Mouse (Mus musculus) 3T3-L1 (cell line): Measurements from ENCODE around the gene Bag5.

Source experiments
- DNase-seq: peaks from one replicate; pipeline ENCODE4 v3.0.0-alpha.2; 2015; ENCODE audit warnings: low read depth, low spot score

The Bag5 gene

DNA sequence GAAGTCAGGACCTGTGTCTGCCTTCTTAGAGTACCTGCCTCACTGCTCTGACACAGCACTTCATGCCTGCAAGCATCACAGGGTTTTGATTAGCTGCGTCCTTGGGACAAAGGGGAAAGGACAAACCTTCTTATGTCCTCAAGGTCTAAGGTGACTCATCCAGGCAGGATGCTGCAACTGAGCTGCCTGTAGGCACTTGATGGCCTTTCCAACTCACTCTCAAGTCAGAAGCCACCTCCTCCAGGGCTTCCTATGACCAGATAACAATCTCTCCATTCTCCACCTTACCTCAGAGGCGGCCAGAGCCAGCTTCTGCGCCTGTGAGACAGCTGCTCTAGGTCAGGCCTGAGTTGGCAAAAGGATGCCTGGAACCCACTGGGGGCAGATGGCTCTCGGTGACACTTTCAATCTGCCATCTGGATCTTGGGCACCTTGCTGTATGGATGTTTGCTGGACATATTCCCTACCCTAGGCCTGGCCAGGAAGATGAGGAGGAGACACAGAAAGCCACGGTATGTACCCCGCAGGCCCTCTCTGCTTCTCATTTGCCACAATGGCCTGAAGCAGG is 14.6 kb downstream of the Bag5 start:
- DNase-seq, result no peak

GRCm38 (mm10) chr12:111697708-111698107 is 15.3 kb downstream of the Bag5 start:
- peak; percentile 41 for DNase-seq

DNA sequence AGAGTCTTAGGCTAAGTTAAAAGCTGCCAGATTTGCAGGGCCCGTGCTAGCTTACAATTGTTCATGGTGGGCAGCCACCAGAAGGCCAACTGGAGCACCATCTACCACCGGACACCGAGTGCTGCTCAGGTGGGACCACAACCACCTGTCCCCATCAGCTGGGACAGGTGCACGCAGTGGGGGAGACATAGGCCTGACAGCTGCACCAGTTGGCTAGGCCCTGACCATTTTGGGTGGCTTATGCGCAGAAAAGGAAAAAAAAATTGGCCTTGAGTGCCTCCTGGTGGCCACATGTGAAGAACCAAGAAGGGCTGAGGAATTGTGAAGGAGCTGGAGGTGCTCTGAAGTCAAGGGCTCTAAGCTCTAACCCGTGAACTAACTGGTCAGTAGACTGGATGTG is 16.8 kb downstream of the Bag5 start:
- DNase-seq, result peak; percentile 83

DNA sequence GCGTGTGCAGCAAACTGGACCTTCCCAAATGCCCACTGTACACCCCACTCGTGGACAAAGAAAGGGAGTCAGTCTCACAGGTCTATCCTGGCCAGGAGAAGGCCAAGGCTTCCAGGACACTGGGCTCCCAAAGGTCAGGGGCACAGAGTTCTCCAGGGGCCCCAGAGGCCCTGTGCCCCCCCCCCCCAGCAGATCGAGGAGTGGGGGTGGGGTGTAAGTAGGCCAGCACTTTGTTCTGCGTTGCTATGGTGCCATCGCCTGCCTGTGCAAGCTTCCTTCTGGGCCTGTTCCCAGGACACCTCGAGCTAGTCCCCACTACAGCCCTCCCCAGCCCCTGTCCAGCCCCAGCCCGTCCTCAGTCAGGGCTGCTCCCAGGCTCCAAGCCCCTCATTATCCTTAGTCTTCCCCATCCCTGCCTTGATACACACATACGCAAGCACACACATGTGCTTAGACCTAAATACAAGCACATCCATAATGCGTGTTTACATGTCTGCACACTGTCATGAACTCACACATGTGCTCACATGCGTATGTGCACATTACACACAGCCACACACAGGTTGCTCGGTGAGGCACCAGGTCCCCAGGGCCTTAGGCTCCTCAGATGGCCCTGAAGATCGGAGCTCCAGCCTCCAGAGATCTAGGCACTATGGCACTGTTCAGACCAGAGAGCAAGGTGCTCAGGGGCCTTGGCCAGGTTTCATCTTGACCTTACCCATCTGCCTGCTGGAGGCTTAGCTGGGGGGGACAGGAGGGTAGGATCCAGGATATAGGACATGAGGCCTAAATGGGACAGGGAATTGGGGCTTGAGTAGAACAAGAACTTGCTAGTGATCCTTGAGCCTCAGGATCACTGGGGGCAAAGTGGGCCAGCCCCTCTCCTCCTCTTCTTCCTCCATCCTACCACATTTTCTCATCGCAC is 17.9 kb downstream of the Bag5 start:
- no peak for DNase-seq

- no peak for DNase-seq
Observed at GRCm38 (mm10) chr12:111694271-111694781, 18.7 kb downstream of the Bag5 start.

DNA sequence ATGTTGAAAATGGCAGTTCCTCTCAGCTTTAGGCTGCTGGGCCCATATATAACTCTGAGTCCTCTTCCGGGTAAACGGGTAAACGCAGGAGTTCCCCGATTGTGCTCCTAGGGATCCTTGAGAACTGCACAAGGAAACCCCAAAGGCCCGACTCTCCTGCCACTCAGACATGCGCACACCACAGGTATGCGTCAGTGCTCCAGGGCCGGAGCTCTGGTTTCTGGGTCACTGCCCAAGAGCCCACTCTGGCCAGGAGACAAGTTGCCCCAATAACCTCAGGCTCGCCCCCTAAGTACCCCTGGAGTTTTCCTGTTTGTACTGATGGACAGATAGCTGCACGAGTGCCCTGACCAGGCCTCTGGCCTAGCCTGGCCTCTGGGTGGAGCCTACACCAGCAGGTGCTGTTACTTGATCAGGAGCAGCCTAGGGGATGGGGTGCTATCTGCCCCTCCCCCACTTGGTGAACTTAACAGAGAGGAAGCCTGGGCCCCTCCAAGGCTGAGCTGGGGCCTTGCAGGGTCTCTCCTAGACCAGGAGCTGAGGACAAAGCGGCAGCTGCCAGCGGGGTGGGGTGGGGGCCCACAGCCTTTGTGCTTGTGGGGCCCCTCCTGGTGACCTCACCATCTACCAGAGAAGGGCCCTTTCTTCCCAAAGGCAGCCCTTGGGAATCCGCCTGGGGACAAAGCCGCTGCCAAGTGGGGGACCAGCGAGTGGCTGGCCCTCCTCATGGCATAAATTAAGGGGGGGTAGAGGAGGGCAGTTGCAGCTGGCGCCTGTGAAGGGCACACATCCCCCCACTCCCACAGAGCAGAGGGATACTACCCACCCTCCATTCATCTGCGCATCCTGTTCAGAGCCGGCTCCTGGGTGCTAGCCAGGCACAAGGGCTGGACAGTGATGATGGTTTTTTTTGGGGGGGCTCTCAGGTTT is 19.5 kb downstream of the Bag5 start:
- DNase-seq, result no peak

DNA sequence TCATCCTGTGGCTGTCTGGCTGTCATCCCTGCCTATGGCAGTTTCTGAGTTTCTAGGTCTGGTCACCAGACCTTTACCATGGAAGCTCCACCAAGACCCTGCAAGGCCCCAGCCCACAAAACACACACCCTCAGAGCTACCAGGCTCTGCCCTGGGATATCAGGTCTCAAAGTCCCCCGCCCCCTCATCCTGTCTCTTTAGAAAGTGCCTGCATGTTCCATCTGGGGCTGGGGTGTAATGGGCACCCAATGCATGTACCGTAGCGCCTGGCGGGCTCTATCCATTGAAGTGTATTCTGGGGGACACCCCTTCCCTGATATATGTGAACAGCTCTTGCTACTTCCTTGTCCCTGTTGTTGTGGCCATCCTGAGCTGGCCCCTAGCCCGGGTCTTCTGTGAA is 20.2 kb downstream of the Bag5 start:
- no peak for DNase-seq

GRCm38 (mm10) chr12:111691346-111691872 is 21.6 kb downstream of the Bag5 start:
- peak; percentile 88 for DNase-seq

DNA sequence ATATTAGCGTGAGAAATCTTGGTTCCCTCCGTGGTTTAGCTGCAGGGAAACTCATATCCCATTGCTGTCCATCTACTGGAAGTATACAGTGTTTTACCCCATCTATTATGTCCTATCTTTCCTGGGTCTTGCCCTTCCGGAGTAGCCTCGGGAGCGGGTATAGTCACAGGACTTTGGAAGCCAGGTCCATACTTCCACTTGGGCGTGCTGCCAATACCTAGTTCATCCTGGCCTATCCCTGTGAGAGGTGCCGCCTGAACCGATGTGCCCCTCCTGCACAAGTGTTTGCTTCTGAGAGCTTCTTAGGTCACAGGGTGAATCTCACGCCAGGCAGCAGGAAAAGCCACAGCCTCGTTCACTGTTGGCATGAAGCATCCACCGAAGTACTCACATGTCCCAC is 23.6 kb downstream of the Bag5 start:
- no peak for DNase-seq

DNA sequence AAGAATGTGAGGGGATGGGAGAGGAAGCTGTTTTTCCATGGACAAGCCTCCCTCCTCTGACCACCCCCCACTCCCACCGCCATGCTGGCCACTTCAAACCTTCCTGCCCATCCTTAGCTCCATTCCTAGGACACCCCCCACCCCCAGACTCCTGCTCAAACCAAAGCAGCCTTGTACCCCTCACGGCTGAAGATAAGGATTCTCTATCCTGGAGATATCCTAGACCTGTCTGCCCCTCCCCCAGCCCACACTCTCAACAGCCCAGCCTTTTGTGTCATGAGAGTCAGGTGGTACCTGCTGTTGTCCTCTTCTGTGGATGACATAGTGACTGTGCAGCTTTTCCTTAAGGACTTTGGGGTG is 25.0 kb downstream of the Bag5 start:
- DNase-seq, result no peak

DNA sequence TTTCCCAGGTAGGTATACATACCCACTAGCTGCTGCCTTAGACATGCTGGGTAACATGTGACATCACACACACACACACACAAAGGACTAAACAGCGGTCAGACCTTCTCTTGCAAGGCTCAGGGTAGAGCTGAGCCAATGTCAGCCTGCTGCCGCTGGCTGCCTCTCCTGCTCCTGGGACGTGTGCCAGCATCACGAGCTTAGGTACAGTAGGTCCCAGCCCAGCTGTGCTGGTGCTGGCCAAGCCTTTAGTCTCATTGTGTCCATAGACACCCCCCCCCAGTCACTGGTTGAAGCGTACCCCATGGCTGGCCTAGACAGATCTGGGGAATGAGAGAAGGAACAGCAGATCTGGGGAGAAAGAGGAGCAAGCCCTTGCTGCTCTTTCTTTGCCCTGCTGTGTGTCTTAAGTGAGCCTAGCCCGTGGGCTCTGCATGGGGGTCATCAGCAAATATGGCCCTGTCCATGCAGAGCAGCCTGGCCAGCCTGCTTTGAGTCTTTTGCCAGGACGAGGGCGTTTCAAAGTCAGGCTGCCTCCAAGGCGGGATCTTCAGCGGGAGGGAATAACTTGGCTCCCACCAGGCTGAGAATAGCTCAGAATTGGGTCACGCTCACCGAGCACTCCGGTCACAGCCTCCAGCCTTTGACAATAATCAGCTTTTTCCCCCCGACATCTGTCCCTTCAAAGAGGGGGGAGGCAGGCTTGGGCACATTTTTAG is 25.5 kb downstream of the Bag5 start:
- DNase-seq, result peak; percentile 42

DNA sequence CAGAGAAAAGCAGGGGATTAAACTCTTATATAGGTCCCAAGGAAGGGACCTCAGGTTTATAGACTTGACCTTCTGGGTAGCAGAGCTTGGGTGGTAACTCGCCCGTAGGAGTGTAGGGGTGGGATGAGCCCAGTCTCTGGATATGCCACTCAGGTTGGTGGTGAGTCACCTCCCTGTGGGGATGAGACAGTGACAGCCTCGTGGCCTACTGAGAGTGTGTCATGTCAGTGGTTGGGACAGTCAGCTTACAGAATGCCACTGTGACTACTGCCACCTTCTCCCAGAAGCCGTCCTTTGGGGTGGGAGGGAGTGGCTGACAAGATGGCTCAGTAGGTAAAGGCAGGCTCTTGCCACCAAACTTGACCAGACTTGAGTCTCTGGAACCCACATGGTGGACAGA is 26.7 kb downstream of the Bag5 start:
- DNase-seq, result no peak

DNA sequence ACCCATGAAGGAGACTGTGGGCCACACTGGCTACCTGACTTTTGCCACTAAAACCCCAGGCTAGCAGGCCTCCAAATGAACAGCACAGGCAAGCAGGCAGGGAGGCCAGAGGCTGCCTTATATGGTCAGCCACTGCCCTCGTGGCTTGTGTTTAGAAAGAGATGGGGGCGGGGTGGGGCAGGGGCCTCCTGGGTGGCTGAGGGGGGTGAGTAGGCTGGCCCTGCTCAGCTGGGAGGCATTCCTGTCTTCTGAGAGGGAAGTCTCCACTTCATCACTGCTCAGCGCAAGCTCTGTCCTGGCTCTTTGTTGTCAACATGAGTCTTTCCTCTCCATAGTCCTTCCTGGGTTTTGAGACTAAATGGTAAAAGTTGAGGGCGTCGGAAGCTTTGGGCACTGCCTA is 30.3 kb downstream of the Bag5 start:
- DNase-seq, result no peak

GRCm38 (mm10) chr12:111682003-111682402 is 31.1 kb downstream of the Bag5 start:
- no peak for DNase-seq

- no peak for DNase-seq
Observed at GRCm38 (mm10) chr12:111681305-111681704, 31.8 kb downstream of the Bag5 start.

DNA sequence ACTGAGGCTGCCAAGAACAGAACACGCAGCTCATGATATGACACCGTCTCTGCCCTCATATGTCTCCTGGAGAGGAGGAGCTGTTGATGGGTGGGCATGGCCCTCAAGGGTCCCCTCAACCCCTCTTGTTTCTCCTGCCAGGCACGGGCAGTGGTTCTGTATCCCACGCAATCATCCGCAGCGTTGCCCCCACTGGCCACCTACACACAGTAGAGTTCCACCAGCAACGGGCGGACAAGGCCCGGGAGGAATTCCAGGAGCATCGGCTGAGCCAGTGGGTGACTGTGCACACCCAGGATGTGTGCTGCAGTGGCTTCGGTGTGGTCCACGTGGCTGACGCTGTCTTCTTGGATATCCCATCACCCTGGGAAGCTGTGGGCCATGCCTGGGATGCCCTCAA is 32.4 kb downstream of the Bag5 start:
- DNase-seq, result no peak

DNA sequence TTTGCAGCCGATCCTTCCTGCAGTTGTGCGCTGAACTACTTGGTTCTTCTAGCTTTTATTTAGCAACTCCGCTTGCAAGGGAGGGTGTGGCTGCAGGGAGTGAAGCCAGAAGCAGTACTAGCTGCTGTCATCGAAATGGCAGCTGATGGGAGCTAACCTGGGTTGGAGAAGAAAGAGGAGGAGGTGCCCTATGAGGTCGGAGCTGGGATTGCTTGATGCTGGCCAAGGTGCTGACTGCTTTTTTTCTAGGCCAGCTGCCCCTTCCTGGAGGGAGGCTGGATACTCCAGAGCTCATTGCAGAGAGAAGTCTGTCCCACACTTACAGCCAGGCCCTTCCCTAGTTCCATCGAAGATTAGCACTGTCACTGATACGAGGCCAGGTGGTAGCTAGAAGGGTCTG is 34.1 kb downstream of the Bag5 start:
- DNase-seq, result peak; percentile 58

DNA sequence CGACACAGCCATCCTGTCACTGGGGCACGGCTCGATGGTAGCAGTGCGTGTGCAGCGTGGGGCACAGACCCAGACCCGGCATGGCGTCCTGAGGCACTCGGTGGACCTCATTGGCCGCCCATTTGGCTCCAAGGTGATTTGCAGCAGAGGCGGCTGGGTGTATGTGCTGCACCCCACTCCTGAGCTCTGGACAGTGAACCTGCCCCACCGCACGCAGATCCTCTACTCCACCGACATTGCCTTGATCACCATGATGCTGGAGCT is 34.5 kb downstream of the Bag5 start:
- no peak for DNase-seq

DNA sequence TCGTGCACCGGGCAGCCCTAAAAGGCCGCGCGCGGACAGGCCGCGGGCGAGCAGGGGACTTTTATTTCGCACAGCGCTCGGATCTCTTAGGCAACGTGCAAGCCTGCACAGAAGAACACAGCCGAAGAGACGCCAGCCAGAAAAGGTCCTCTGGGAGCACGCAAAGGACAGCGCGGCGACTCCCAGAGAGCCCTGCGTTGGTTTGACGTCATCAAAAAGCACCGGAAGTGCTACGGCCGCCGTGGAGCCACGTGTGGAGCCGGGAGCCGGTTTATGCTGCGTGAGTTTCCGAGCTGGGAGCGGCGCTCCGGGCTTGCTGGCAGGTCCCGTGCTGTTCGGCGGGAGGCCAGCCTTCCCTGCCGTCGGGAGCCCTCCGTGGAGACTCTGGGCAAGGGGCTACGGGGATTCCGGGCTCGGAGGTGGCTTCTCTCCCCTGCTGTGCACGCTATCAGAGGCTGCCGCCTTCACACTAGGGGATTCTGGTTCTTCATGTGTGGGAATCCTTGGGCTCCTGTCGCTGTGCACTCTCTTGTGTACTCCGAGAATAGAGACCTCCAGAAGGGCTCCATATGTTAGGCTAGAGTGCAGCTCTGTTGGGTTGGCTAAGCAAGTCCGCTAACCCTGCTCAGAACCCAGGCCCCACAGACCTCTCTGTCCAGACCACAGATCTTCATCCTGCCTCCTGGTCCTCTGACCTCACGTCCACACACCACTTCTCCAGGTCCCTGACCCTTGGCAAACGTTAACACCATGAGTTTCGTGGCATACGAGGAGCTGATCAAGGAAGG is 35.0 kb downstream of the Bag5 start, which contains the start of gene Trmt61a:
Trmt61a (plus strand) TSS at position 224 of the 788 bp plus-strand sequence.
- DNase-seq, result peak; percentile 96

DNA sequence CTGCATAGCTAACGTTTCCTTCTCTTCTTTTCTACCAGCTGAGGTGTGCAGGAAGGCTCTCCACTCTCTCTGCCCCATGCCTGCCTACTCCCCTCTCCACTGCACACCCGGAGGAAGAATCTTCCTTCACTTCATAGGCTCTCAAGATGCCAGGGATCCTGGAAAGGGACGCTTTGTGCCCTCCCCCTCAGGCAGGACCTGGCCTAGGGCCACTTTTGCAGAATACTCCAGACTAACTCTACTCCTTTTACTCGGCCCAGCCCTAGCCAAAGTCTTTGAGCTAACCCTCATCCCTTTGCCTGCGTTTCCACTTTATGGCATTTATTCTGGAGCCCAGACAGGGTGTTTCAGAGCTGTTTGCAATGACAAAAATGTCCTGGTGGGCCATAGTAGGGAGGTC is 35.6 kb downstream of the Bag5 start:
- DNase-seq, result peak; percentile 56
